In the genomic region with DNA sequence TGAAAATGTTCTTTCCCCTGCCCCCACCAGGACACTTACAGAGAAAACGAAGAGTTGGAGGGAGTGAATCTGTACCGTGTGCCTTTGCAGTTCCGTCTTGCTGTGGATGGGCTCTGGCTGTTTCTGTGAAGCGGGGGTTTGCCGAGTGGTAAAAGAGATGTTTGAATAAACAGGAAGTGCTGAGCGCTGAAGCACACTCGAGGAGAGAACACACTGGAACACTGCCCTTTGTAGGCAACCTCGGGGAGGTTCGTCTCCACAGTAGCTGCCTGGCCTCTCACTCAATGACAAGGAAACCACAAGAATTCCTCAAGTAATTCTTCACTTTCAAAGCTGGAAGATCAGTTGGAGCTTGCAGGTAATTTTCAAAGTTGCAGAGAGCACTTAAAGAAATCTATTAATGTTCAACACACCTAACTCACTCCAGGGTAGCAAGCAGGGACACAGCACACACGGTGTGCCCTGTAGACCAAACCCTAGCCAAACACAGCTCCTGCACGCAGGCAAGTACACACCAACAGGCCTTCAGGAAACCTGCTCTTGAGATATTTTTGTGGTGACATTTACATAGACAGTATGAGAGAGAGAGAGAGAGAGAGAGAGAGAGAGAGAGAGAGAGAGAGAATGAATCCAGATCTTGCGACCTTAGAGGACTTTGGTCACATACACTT, we compare ENCODE assay signal across 8 mouse cellular contexts.
A peak's percentile ranks its signal among the peaks of the same experiment; 100 is the strongest.
DNase-seq lines count a peak whose midpoint lies in the region; ATAC-seq and TF ChIP-seq lines count a peak whose summit lies in the region.

No protein-coding gene starts in this region.

- no peak for TF ChIP-seq CTCF in bone marrow, adult 2 months (IDR thresholded peaks at IDR 0.05; ENCODE audit: control insufficient read depth, insufficient read depth, low read length)

- H3K4me3 ChIP-seq in bone marrow, adult 2 months (replicated peaks; ENCODE audit: control insufficient read depth, low read depth, low read length), result peak overlapping the region; percentile 68
- peak overlapping the region; percentile 43 for H3K4me3 ChIP-seq in liver, embryonic 12.5 days

- H3K4me1 ChIP-seq in bone marrow, adult 2 months (ENCODE audit: control insufficient read depth, insufficient read depth, low read length), result peaks cover 1% of the 10 kb centered on the region; the same call in 1 of the 2 replicates
- peaks cover 57% of the 10 kb centered on the region for H3K4me1 ChIP-seq in liver, embryonic 12.5 days

- H3K9me3 ChIP-seq in liver, embryonic 12.5 days (replicated peaks), result no peaks in the 10 kb centered on the region

- WGBS in bone marrow, adult 2 months, result 3% methylated on average over 12 of the region's 12 CpGs
- 7% methylated on average over 12 of the region's 12 CpGs for WGBS in liver, embryonic 12.5 days (ENCODE audit: insufficient replicate concordance)

- no peaks in the 10 kb centered on the region for H3K36me3 ChIP-seq in liver, embryonic 12.5 days

- no peak for TF ChIP-seq POLR2A in bone marrow, adult 2 months (IDR thresholded peaks at IDR 0.05; ENCODE audit: borderline replicate concordance, control insufficient read depth, low read depth, low read length)

- H3K4me2 ChIP-seq in liver, embryonic 12.5 days, result peak overlapping the region; percentile 64

- DNase-seq in adrenal gland, adult 18-20 months (ENCODE audit: low spot score in 2 of 2), result peak; percentile 24 to 29
- DNase-seq in adrenal gland, adult 8-10 months, result no peak
- DNase-seq in gastrocnemius, postnatal 25 days, result peak; percentile 36
- DNase-seq in monocyte, adult 2 months (ENCODE audit: low read depth in 1 of 2, low spot score in 2 of 2), result peak; percentile 20 to 44
- peak; percentile 56 to 80 for DNase-seq in thymus, adult 18-20 months

- peak; percentile 73 for ATAC-seq in inflammation-experienced regulatory T-cells, adult 6 months
- ATAC-seq in liver, embryonic 12.5 days, result 0 out of 2 replicates have a peak, but pooled peaks have one; percentile 22

- peak overlapping the region; percentile 56 for H3K9ac ChIP-seq in liver, embryonic 12.5 days

- H3K27me3 ChIP-seq in liver, embryonic 12.5 days (replicated peaks), result no peaks in the 10 kb centered on the region

- peak overlapping the region; percentile 13; the same call in 1 of the 2 replicates for H3K27ac ChIP-seq in bone marrow, adult 2 months (ENCODE audit: control insufficient read depth, insufficient read depth, low read depth, low read length, poor library complexity)
- peak overlapping the region; percentile 66 for H3K27ac ChIP-seq in liver, embryonic 12.5 days
